Mouse (Mus musculus) monocyte, adult 59 days (primary cell): ENCODE measurements around the gene Bend7. TPM values are rescaled to one million over a fixed set of nuclear protein-coding genes. Genes with fewer than 3 reads are reported as not detected.

Source experiments
- total RNA-seq, 2 experiments: library from RNA; stranded (reverse); gene quantifications; one replicate each; pipeline ENCODE4 v1.2.4; 2023

Bend7 gene
- not detected for total RNA-seq

GRCm38 (mm10) chr2:4717769-4718661 is at the start of gene Bend7:
Gene Bend7 (plus strand): TSS chr2:4717831.

Other genes with a start within 250 kb of the Bend7 start
- 10 to 100 TPM; 39.6 to 40.2 TPM for gene Prpf18, start 65.7 kb upstream of the Bend7 start, total RNA-seq
- 10 to 100 TPM; 20.4 to 22.5 TPM for gene Sephs1, start 163.7 kb downstream of the Bend7 start, total RNA-seq
- 10 to 100 TPM; 51.1 to 58.5 TPM for gene Phyh, start 201.2 kb downstream of the Bend7 start, total RNA-seq